Mouse (Mus musculus) CH12.LX (cell line): ENCODE measurements at regions not wholly inside any gene's neighbourhood (a gene's known extent, or its start where the extent isn't known, plus 50 kb on each side); places are given as distances from the start of the nearest gene placed in this dataset.
A peak's percentile ranks its signal among the peaks of the same experiment; 100 is the strongest.

Source experiments
- DNase-seq: peaks from one replicate; pipeline ENCODE4 v3.0.0-alpha.2; 2013; ENCODE audit errors: extremely low read depth
- H3K27ac ChIP-seq: 2 replicates; pipeline ENCODE4 v1.5.1; 2012; ENCODE audit warnings: low read depth, mild to moderate bottlenecking, control low read depth, moderate library complexity; ENCODE audit not compliant: insufficient read depth
- H3K27me3 ChIP-seq: replicated peaks from 2 replicates; pipeline ENCODE3; 2012; ENCODE audit warnings: inconsistent platforms
- H3K36me3 ChIP-seq, 2 experiments: replicated peaks in 1 of 2; 2 replicates each; pipeline versions ENCODE3 to v1.6.1; 2012; ENCODE audit warnings: inconsistent platforms in 1 of 2, low read length in 1 of 2, mild to moderate bottlenecking in 1 of 2, mixed read lengths in 1 of 2, moderate library complexity in 1 of 2; ENCODE audit not compliant: control insufficient read depth in 1 of 2, insufficient read depth in 1 of 2
- H3K4me1 ChIP-seq, 2 experiments: 2 replicates each; pipeline ENCODE4 v1.6.1; 2012; ENCODE audit warnings: inconsistent platforms in 1 of 2, moderate library complexity in 1 of 2; ENCODE audit not compliant: insufficient read depth in 2 of 2, control insufficient read depth in 1 of 2
- H3K4me2 ChIP-seq: 2 replicates; pipeline ENCODE4 v1.6.1; 2012; ENCODE audit warnings: low read depth, mild to moderate bottlenecking, control low read depth; ENCODE audit not compliant: poor library complexity, insufficient read depth, severe bottlenecking
- H3K4me3 ChIP-seq, 3 experiments: fragments of 150-350 bp in 1 of 3; sonication (generic) in 1 of 3; replicated peaks in 1 of 3; 2 replicates each; pipeline versions ENCODE3 to v1.5.1; 2011 to 2012; ENCODE audit warnings: low read depth in 2 of 3, low read length in 2 of 3, mild to moderate bottlenecking in 2 of 3, moderate library complexity in 2 of 3, control low read depth in 1 of 3, improper control_type of control experiment in 1 of 3, inconsistent platforms in 1 of 3, mixed read lengths in 1 of 3; ENCODE audit not compliant: poor library complexity in 1 of 3
- H3K79me2 ChIP-seq: replicated peaks from 2 replicates; pipeline ENCODE4 v1.6.1; 2012; ENCODE audit warnings: mild to moderate bottlenecking, moderate library complexity; ENCODE audit not compliant: control insufficient read depth, poor library complexity, insufficient read depth, severe bottlenecking; ENCODE audit errors: extremely low read depth
- H3K9ac ChIP-seq: 2 replicates; pipeline ENCODE4 v1.6.1; 2012; ENCODE audit warnings: low read depth, mild to moderate bottlenecking, control low read depth, moderate library complexity; ENCODE audit not compliant: insufficient read depth
- H3K9me3 ChIP-seq: replicated peaks from 2 replicates; pipeline ENCODE3; 2012; ENCODE audit warnings: low read length, inconsistent platforms, mixed read lengths
- CHD1 ChIP-seq: IDR thresholded peaks from 2 replicates; pipeline ENCODE4 v1.6.1; 2012; ENCODE audit warnings: low read depth, low read length, improper control_type of control experiment, inconsistent platforms
- CHD2 ChIP-seq: IDR thresholded peaks from 2 replicates; pipeline ENCODE4 v1.6.1; 2011; ENCODE audit warnings: low read length, improper control_type of control experiment
- CTCF ChIP-seq, 2 experiments: IDR thresholded peaks in 1 of 2; conservative IDR thresholded peaks in 1 of 2; 2 replicates each; pipeline ENCODE4 v1.5.1; 2011 to 2012; ENCODE audit warnings: low read depth in 2 of 2, low read length in 2 of 2, improper control_type of control experiment in 1 of 2, inconsistent platforms in 1 of 2, mild to moderate bottlenecking in 1 of 2, moderate library complexity in 1 of 2
- GABPA ChIP-seq: IDR thresholded peaks from 2 replicates; pipeline ENCODE4 v1.6.1; 2012; ENCODE audit warnings: low read depth, low read length, improper control_type of control experiment, inconsistent platforms; ENCODE audit not compliant: insufficient replicate concordance
- KAT2A ChIP-seq: IDR thresholded peaks from 2 replicates; pipeline ENCODE4 v1.6.1; 2012; ENCODE audit warnings: low read length, improper control_type of control experiment, inconsistent platforms; ENCODE audit not compliant: insufficient replicate concordance
- MAZ ChIP-seq: IDR thresholded peaks from 2 replicates; pipeline ENCODE4 v1.6.1; 2012; ENCODE audit warnings: low read depth, mild to moderate bottlenecking, inconsistent platforms, low read length, improper control_type of control experiment, moderate library complexity
- MYC ChIP-seq: IDR thresholded peaks from 2 replicates; pipeline ENCODE4 v1.6.1; 2011; ENCODE audit warnings: low read depth, mild to moderate bottlenecking, improper control_type of control experiment, low read length
- PAX5 ChIP-seq: IDR thresholded peaks from 2 replicates; pipeline ENCODE4 v1.6.1; 2012; ENCODE audit warnings: low read length, inconsistent platforms, mixed read lengths
- SMC3 ChIP-seq: IDR thresholded peaks from 2 replicates; pipeline ENCODE4 v1.6.1; 2011; ENCODE audit warnings: low read depth, low read length, improper control_type of control experiment
- UBTF ChIP-seq: IDR thresholded peaks from 2 replicates; pipeline ENCODE4 v1.6.1; 2012; ENCODE audit warnings: low read depth, mild to moderate bottlenecking, inconsistent platforms, low read length, improper control_type of control experiment, moderate library complexity
- dilution Hi-C: fragments of 300-500 bp; cut with MboI; formaldehyde crosslinking; loops from 2 replicates; pipeline ENCODE4 v1.14.3; 2020; ENCODE audit warnings: low sequenced_read_pairs; ENCODE audit not compliant: extremely low pct_unique_long_range_greater_than_20kb, extremely low pct_ligation_motif_present
- in situ Hi-C: fragments of 300-500 bp; cut with MboI; formaldehyde crosslinking; loops from 3 replicates; pipeline ENCODE4 v1.14.3; 2019; ENCODE audit warnings: low sequenced_read_pairs, low pct_ligation_motif_present, low pct_unique_long_range_greater_than_20kb, mixed read lengths

- H3K9me3 ChIP-seq = peaks cover 4% of the 10 kb centered on the region
- H3K4me3 ChIP-seq = no peak overlapping the region
- in situ Hi-C loops (loop anchor here (25.0 kb wide), 1 partner anchor 223 kb away; no protein-coding TSS in a partner anchor), dilution Hi-C loops (no loop called here)
- H3K9ac ChIP-seq = no peak overlapping the region
- DNase-seq = no peak
- H3K27ac ChIP-seq = no peak overlapping the region
- H3K36me3 ChIP-seq = no peaks in the 10 kb centered on the region
- H3K27me3 ChIP-seq = peaks cover 3% of the 10 kb centered on the region
- no peak for TF ChIP-seq CHD2
- TF ChIP-seq CTCF (conservative IDR thresholded peaks at IDR 0.05 in 1 of 2, IDR thresholded peaks at IDR 0.05 in 1 of 2; ENCODE audit: low read depth in 2 of 2, low read length in 2 of 2) = peak; percentile 33 to 42
- TF ChIP-seq MAZ = no peak
- no peak for TF ChIP-seq KAT2A
- no peak for TF ChIP-seq PAX5
- no peak for TF ChIP-seq GABPA
- TF ChIP-seq SMC3 = peak; percentile 2; the same call in 1 of the 2 replicates
- no peak for TF ChIP-seq MYC
- no peaks in the 10 kb centered on the region for H3K79me2 ChIP-seq
- no peak overlapping the region for H3K4me2 ChIP-seq
- peaks cover 0 to under 1% of the 10 kb centered on the region in 2 experiments; a peak in 2 of 4 replicates for H3K4me1 ChIP-seq
These were observed 184.0 kb upstream of the Sulf2 start for GRCm38 (mm10) chr2:166339427-166339826.

DNA sequence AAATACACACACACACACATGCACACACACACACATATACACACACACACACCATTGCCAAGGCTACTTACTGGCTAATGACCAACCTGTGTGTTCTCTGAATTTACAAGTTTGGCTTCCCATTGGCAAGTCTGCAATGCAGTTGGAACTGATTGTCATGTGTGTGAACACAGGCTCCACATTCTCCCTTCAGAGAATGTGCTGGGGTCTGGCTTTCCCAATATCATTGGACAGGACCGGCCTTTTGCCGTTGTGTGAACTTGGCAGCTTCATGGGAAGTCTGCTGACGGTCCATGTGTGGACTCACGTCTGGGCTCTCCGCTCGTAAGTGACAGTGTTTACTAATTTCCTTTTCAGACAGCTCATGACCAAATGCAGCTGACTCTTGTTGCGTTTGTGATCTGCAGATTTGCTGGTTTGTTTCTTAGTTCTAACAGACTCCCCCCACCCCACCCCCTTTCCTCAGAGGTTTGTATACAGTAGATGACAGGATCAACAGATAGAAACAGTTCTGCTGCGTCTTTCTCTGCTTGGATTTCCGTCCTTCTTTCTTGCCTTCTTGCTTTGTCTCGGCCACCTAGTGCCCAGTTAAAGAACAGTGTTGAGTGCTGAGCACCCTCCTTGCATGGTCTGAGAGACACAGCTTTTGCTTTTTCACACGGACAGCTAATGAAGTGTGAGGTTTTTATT, 183.1 kb upstream of the Sulf2 start:
- H3K36me3 ChIP-seq = no peaks in the 10 kb centered on the region
- no peak overlapping the region for H3K27ac ChIP-seq
- H3K4me2 ChIP-seq = no peak overlapping the region
- no peak overlapping the region for H3K4me3 ChIP-seq
- H3K9ac ChIP-seq = no peak overlapping the region
- no peak for DNase-seq
- H3K4me1 ChIP-seq = peaks cover 0 to 7% of the 10 kb centered on the region in 2 experiments; a peak in 2 of 4 replicates
- dilution Hi-C loops = no loop called here
- H3K79me2 ChIP-seq = no peaks in the 10 kb centered on the region
- TF ChIP-seq UBTF = no peak
- peak in 1 of 2 experiments; percentile 5; a peak in 1 of 4 replicates for TF ChIP-seq CTCF (conservative IDR thresholded peaks at IDR 0.05 in 1 of 2, IDR thresholded peaks at IDR 0.05 in 1 of 2; ENCODE audit: low read depth in 2 of 2, low read length in 2 of 2)
- H3K9me3 ChIP-seq = peaks cover 4% of the 10 kb centered on the region
- no peaks in the 10 kb centered on the region for H3K27me3 ChIP-seq
- in situ Hi-C loops = loop anchor here (25.0 kb wide), 1 partner anchor 224 kb away; no protein-coding TSS in a partner anchor

GRCm38 (mm10) chr2:166337666-166338065, 182.2 kb upstream of the Sulf2 start:
- H3K4me3 ChIP-seq = no peak overlapping the region
- no peak for DNase-seq
- no peak overlapping the region for H3K27ac ChIP-seq
- H3K36me3 ChIP-seq = no peaks in the 10 kb centered on the region
- H3K27me3 ChIP-seq = peaks cover 3% of the 10 kb centered on the region
- in situ Hi-C loops = loop anchor here (25.0 kb wide), 1 partner anchor 225 kb away; no protein-coding TSS in a partner anchor
- H3K9ac ChIP-seq = no peak overlapping the region
- no peak overlapping the region for H3K4me2 ChIP-seq
- H3K79me2 ChIP-seq = no peaks in the 10 kb centered on the region
- peaks cover 4% of the 10 kb centered on the region for H3K9me3 ChIP-seq
- dilution Hi-C loops = no loop called here
- H3K4me1 ChIP-seq = peaks cover 0 to 7% of the 10 kb centered on the region in 2 experiments; a peak in 2 of 4 replicates
- no peak for TF ChIP-seq CHD1
- TF ChIP-seq SMC3 = no peak
